Mouse (Mus musculus) gastrocnemius, postnatal 14 days (tissue): Measurements from ENCODE around the gene Vim. TPM values are rescaled to one million over a fixed set of nuclear protein-coding genes. Genes with fewer than 3 reads are reported as not detected.
A peak's percentile ranks its signal among the peaks of the same experiment; 100 is the strongest.
"Not testable (repeated sequence)": the region's sequence is repeated elsewhere in the genome, so short reads cannot be mapped to it uniquely, and the experiment has no call there.

ENCODE experiments used
- DNase-seq: peaks from one replicate; pipeline ENCODE4 v3.0.0; 2021; ENCODE audit warnings: mixed read lengths
- intact Hi-C: fragments of 180-260 bp; cut with DNase I; formaldehyde crosslinking; loops from one replicate; pipeline ENCODE4 v1.15.1; 2025; ENCODE audit warnings: low total_unique reads
- total RNA-seq, 2 experiments: library from RNA; stranded (reverse); gene quantifications; 2 replicates each; pipeline ENCODE4 v1.2.3; 2021

Gene Vim
- total RNA-seq, 2 experiments from 2014 or later = 423 to 456 TPM

DNA sequence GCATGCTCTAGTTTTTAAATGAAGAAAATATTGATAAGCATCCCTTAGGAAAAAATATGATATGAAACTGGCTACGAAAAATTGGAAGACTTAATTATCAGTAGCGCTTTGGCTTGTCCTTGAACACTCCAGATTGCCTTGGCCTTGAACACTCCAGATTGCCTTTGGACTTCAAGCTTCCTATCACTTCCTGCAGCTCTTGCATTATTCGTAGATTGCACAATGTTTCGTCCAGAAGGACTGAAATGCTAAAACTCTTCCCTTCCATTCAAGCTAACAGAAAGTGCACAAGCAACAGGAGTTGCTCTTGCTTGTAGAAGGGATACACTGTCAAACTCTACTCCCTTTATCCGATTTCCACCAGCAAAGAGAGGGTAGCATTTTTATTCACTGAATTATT is 14.4 kb upstream of the Vim start:
- intact Hi-C loops = no loop called here
- DNase-seq = no peak

DNA sequence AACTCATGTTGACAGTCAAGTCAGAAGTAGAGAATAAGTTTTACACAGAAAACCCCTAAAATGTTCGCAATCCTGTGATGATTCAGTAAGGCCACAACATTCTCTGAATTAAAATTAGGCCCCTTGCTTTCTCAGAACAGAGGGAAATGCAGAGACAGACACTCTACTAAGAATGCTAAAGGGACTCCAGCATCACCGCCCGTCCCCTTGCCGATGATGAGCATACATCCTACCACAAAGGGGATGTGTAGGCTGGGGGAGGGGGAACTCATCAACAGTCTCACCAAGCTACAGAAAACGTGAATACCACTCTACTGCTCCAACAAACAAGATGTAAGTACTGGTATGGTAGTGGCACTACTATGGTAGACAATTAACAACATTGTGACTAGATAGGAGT is 14.0 kb upstream of the Vim start:
- intact Hi-C loops = no loop called here
- DNase-seq = no peak

DNA sequence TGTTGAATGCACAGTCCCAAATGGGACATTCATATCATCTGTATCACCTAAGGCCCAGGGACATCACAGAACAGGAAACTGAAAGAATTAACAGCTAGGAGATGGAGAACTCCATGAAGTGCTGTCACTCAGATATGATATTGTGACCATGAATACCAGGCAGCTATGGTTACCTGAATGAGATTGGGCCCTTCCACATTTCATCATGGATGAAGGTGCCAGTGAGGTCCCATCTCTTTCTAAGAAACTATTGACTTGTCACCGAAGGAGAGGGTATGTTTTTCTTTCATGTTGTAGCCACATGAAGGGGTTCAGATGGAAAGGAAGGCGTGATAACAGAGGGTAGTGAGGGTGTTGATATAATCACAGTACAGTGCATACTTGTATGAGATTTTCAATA is 13.3 kb upstream of the Vim start:
- intact Hi-C loops = no loop called here
- no peak for DNase-seq

DNA sequence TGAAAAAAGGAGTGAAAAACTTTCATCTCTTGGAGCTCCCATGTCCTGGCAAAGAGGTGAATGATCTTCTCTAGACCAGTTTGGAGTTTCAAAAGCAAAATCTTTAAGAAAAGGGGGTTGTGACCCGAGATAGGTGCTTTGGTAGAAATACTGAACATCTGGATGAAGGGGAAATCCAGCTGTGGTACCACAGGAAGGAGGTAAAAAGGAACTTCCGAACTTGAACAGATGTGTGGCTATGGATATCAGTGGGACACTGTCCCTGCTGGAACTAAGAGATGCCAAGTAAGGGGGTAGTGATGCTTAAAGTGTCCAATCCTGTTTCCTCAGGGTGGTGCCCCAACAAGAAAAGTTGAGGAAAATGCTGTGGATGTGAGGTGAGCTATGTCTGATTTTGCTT is 3.6 kb upstream of the Vim start:
- DNase-seq = no peak
- intact Hi-C loops = no loop called here

DNA sequence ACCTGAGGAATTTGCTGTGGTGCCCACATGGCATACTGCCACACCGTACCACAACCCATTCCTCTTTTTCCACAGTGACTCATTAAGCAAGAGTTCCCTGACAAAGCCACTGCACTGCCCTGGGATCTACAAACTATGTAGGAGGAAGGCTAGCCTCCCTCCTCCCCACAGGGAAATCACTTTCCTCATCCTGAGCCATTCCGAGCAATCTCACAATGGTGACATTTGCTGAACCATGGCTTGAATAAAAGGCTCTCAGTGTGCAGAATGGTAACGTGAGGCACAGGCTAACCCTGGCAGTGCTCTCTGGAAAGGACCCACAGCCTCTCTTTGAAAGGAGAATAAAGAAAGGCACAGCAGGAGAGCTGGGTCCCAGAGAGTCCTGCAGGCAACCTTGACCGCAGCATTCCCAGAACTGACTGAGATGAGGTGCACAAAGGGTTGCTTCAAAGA is 1.6 kb upstream of the Vim start:
- DNase-seq = no peak
- intact Hi-C loops = no loop called here

DNA sequence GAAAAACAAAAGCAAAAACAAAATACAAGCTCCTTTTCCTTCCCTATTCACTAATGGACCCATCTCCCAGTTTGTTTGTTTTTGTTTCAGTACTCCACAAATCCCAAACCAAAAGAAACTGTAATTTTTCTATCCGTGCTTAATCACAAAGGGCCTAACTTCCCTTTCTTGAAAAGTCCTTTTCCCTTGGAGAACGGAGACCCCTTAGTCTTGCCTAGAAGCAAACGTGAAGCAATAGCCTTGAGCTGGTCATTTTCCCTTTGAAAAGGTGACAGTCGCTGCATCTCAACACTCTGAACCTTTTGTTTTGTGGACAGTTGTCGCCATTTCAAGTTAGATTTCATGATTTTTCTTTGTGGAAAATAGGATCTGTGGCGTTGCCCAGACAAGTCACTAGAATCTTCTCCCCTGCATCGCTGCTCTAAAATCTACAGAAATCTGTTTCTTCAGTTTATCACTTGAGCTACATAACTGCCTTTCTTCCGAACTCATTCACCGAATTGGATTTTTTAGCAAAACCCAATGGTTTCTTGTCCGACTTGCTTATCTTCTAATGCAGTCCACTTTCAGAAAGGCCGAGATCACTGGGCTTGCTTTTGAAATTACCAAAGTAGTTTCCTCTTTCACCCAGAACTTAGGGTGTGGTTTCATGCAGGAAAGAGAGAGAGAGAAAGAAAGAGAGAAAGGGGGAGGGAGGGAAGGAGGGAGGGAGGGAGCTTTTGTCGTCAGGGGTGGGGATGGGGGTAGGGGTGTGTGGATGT is 900 bp upstream of the Vim start:
- no peak for DNase-seq

DNA sequence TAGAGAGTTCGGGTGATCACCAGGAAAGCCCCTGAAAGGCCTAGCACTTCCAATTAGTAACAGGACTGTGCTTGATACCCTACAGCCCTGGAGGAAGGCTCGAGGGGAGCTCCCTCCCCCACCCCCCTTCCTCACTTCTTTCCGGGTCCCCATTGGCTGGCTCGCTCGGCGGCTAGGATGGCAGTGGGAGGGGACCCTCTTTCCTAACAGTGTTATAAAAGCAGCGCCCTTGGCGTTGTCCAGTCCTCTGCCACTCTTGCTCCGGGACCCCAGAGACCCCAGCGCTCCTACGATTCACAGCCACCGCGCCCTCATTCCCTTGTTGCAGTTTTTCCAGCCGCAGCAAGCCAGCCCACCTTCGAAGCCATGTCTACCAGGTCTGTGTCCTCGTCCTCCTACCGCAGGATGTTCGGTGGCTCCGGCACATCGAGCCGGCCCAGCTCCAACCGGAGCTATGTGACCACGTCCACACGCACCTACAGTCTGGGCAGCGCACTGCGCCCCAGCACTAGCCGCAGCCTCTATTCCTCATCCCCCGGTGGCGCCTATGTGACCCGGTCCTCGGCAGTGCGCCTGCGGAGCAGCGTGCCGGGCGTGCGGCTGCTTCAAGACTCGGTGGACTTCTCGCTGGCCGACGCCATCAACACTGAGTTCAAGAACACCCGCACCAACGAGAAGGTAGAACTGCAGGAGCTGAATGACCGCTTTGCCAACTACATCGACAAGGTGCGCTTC is 506 bp downstream of the Vim start:
- intact Hi-C loops = no loop called here

More for the DNA sequence above, 900 bp upstream of the Vim start:
- intact Hi-C loops = no loop called here

DNA sequence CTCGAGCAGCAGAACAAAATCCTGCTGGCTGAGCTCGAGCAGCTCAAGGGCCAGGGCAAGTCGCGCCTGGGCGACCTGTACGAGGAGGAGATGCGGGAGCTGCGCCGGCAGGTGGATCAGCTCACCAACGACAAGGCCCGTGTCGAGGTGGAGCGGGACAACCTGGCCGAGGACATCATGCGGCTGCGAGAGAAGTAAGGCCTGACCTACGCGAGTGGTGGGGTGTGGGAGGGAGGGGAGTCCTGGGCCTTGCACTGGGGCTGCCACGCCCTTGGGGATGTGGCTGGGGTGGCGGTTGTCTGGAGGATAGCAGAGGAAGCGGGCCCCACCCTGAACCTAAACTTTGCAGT is 1.0 kb downstream of the Vim start:
- peak; percentile 55 for DNase-seq
- intact Hi-C loops = loop anchor here (5.0 kb wide), 1 partner anchor 282 kb away; no protein-coding TSS in a partner anchor

More for the DNA sequence above, 506 bp downstream of the Vim start:
- peak; percentile 88 for DNase-seq

DNA sequence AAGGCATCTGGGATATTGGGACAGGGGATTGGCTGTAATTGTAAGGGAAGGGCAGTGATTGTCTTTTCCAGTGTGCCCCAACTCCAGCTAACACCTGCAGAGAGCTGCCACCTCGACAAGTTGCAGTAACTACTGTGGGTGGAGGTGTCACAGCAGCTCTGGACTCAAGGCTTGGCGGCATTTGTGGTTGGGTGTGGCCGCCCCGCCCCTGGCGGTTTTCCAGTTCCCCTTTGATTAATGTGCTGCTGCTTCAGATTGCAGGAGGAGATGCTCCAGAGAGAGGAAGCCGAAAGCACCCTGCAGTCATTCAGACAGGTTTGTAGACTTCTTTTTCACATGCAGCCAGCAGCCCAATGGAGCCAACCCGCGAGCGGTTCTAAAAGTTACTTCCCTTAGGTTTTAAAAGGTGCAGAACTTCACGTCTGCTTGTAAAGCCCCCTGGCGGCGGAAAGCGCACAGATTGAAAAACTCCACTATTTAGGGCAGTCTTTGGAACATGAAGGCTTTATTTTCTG is 1.6 kb downstream of the Vim start:
- peak; percentile 73 for DNase-seq
- intact Hi-C loops = loop anchor here (5.0 kb wide), 1 partner anchor 283 kb away; no protein-coding TSS in a partner anchor

DNA sequence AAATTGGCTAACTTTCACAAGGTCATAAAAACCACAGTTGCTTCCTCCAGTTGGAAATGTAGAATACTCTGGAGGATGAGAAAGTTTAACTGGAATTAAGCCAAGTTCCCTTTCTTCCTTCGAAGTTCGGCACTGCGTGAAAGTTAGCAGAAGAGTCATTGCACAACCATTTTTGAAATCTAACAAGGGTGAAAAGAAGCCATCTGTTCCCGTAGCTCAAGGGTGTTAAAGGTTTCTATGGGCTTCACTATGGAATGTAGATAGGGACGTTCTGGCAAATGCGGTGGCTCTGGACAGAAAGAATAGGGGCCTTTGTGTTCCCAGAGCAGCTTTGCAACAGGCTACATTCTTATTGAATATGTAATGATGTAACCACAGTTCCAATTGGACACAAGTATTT is 2.2 kb downstream of the Vim start:
- no peak for DNase-seq

DNA sequence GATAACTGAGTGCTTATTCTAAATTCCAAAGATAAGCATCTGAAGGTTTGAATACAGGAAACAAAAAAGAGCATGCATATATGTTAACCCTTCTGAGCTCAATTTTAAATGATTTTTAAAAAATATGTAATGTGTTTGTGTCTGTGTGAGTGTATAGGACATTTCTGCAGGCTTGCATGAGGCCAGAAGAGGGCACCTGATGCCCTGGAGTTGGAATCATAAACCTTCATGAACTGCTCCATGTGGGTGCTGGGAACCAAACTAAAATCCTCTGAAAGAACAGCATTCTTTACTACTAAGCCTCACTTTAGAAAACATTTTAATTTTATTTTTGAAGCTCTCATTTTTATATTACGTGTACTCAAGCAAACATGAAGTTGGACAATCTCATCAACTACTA is 3.7 kb downstream of the Vim start:
- intact Hi-C loops = loop anchor here (5.0 kb wide), 1 partner anchor 285 kb away; no protein-coding TSS in a partner anchor
- no peak for DNase-seq

More for the DNA sequence above, 2.2 kb downstream of the Vim start:
- intact Hi-C loops = loop anchor here (5.0 kb wide), 1 partner anchor 284 kb away; no protein-coding TSS in a partner anchor

DNA sequence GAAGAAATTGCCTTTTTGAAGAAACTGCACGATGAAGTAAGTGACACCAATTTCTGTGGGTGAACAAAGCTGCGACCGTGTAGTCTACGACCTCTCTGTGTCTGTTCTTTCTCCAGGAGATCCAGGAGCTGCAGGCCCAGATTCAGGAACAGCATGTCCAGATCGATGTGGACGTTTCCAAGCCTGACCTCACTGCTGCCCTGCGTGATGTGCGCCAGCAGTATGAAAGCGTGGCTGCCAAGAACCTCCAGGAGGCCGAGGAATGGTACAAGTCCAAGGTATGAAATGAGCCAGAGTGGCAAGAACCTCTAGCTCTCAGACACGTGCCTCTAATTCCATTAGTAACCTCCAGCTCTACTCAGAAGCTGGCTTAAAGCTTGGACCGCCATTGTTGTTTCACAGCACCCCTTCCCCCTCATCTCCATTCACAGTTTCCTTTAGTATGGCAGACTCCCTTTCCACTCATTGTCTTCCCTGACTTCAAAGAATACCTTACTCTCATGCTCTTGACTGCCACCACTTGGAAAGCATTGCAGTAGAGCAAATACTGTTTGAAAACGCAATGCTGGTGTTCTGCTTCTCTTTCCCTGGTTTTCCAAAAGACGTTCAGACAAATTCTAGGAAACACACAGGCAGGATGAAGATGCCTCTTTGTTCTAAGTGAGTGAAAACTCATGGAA is 4.9 kb downstream of the Vim start:
- intact Hi-C loops = loop anchor here (5.0 kb wide), 1 partner anchor 286 kb away; no protein-coding TSS in a partner anchor
- DNase-seq = peak; percentile 15

DNA sequence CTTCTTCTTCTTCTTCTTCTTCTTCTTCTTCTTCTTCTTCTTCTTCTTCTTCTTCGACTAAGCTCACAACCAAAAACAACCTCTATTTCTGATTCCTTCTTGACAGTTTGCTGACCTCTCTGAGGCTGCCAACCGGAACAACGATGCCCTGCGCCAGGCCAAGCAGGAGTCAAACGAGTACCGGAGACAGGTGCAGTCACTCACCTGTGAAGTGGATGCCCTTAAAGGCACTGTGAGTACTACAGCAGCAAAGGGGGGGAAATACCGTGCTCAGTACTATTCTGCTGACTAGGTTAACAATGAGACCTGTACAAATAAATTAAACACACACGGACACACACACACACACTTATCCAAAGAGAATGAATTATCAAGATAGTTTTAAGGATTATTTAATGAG is 5.6 kb downstream of the Vim start:
- intact Hi-C loops = loop anchor here (5.0 kb wide), 1 partner anchor 287 kb away; no protein-coding TSS in a partner anchor
- DNase-seq = no peak

DNA sequence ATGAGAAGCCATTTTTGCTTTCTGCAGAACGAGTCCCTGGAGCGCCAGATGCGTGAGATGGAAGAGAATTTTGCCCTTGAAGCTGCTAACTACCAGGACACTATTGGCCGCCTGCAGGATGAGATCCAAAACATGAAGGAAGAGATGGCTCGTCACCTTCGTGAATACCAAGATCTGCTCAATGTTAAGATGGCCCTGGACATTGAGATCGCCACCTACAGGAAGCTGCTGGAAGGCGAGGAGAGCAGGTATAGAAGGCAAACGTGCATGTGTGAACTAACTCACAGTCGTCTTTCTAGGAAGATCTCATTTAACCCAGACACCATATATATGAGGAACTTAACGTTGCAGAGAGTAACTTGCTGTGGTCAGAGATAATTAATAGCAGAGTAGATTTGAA is 6.3 kb downstream of the Vim start:
- intact Hi-C loops = loop anchor here (5.0 kb wide), 1 partner anchor 288 kb away; no protein-coding TSS in a partner anchor

DNA sequence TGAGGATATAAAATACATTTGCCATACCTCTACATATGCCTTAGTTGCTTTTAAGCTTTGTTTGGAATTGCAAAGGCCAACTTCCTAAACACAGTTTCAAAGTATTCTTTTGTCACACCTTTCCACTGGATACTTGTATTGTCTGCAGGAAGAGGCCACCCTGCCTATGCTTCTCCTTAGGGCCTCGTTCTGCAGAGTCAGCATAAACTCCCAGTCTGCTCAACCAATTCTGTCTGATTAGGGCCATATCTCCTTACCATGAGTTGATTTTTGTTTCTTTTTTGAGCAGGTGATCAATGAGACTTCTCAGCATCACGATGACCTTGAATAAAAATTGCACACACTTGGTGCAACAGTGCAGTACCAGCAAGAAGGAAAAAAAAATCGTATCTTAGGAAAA is 8.5 kb downstream of the Vim start:
- intact Hi-C loops = no loop called here
- DNase-seq = no peak

More for the DNA sequence above, 6.3 kb downstream of the Vim start:
- no peak for DNase-seq

DNA sequence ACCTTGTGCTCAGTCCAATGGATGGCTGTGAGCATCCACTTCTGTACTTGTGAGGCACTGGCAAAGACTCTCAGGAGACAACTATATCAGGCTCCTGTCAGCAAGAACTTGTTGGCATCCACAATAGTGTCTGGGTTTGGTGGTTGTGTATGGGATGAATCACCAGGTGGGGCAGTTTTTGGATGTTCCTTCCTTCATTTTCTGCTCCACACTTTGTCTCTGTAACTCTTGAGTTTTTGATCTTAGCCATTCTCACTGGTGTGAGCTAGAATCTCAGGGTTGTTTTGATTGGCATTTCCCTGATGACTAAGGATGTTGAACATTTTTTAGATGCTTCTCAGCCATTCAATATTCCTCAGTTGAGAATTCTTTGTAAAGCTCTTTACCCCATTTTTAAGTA is 10.0 kb downstream of the Vim start:
- intact Hi-C loops, DNase-seq: not testable (repeated sequence)

DNA sequence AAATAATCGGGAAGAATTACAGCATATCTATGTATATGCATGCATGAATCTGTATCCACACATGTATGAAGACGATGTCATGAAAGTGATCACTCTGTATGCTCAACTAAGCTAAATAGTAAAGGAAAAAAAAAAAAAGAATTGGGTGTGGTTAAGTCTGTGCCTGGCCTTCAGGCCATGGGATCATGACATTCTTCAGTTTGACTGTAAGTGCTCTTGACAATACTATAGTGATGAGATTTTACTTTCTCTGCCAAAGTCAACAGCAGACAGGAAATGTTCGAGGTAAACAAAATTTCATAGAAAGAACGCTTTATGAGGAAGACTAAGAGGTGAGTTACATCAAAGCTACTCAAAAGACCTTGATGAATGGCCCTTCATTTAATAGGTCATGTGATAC is 19.6 kb downstream of the Vim start:
- intact Hi-C loops = no loop called here
- no peak for DNase-seq

DNA sequence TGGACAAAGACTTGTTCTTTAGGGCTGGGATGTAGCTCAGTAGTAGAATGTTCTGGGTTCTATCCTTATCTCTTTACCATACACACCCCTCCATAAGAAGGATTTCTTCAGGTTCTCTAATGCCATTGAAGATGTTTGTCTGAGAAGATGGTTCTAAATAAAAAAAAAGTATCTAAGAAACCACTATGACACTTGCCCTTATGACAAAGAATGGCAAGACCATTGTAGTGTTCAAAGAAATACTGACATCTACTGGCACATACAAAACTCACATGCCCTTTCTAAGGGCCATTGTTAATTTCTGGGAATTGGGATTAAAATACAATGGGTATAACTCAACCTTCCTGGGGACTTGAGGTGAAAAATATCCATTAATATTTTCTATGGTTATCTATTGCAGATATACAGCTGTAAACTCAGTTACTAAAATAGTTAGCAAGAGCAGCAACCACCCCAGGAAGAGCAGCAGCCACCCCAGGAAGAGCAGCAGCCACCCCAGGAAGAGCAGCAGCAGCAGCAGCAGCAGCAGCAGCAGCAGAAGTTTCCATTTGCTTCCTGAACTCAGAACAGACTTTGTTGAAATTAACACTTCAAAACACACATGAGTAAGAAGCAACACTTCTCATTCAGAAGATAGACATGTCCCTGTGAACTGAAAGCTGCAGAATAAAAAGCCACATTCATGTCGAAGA is 23.4 kb downstream of the Vim start:
- intact Hi-C loops = loop anchor here (5.0 kb wide), 1 partner anchor 310 kb away; no protein-coding TSS in a partner anchor
- DNase-seq = no peak

DNA sequence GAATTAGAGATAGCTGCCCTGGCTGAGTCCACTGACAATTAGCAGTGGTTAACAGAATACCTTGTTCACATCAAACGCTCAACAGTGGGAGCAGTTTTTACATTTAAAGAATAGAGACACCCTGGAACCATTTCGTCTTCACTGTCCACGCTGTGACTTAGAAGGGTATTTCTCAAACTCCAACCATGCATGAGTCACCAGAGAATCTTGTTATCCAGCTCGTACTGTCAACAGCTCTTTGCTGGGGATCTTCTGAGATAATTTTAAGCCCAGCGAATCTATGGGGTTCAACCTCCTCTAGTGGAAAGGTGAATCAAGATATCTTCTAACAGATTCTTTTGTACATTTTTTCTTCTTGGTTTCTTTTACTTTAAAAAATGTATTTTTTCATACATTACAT is 24.4 kb downstream of the Vim start:
- intact Hi-C loops = loop anchor here (5.0 kb wide), 1 partner anchor 311 kb away; no protein-coding TSS in a partner anchor
- no peak for DNase-seq
